Mouse (Mus musculus): ENCODE results near the gene E2f6.

GRCm38 (mm10) chr12:16789756-16790155 lies 21.0 kb upstream of the E2f6 start:
- no peak for TF ChIP-seq POLR2A (IDR thresholded peaks at IDR 0.05; ENCODE audit: insufficient read depth, low read depth, low read length)
- no peak for TF ChIP-seq EP300 (IDR thresholded peaks at IDR 0.05; ENCODE audit: insufficient read depth, low read depth, low read length)
- no peak for TF ChIP-seq CTCF (IDR thresholded peaks at IDR 0.05)

All from heart, adult 2 months (tissue).